Mouse (Mus musculus): ENCODE data around the gene Bag5.

- TF ChIP-seq CTCF (IDR thresholded peaks at IDR 0.05; ENCODE audit: control insufficient read depth, insufficient read depth, insufficient replicate concordance, low read depth, low read length) = no peak
- no peak for TF ChIP-seq POLR2A (IDR thresholded peaks at IDR 0.05; ENCODE audit: control insufficient read depth, low read depth, low read length)
Measured at GRCm38 (mm10) chr12:111677421-111677820, 35.6 kb downstream of the Bag5 start.

Measured in testis, adult 2 months (tissue).